In the genomic region with DNA sequence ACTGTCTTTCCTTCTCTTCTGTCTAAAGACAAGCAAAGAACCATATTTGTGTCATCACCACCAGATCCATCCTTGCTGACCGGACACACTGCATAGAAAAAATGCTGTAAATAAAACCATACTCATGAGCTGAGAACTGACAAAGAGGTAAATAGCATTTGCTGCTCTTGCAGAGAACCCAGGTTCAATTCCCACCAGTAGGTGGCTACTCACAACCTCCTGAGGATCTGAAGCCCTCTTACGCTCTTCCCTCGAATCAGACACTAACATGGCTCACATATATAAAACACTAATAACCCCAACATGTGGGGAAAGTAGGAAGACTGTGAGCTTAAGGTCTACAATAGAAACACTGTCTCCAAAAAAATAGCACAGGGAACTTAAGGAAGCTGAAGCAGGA, we compare ENCODE assay signal across 15 mouse cellular contexts. TPM values are rescaled to one million over a fixed set of nuclear protein-coding genes. Genes with fewer than 3 reads are reported as not detected.
DNase-seq lines count a peak whose midpoint lies in the region; ATAC-seq and TF ChIP-seq lines count a peak whose summit lies in the region.
"Had no signal": no experiment of that assay in that cellular context is flagged by ENCODE, and none has a peak within 500 bp of the region (broad histone marks: within the 10 kb centered on the region; RNA-seq: fewer than 3 reads in every experiment).

No protein-coding gene starts in this region.

- peak; percentile 66 for TF ChIP-seq CTCF in heart, adult 2 months (IDR thresholded peaks at IDR 0.05)
- peak; percentile 35 to 56 (median 39); a peak in 5 of 6 replicates for TF ChIP-seq CTCF in MEL (IDR thresholded peaks at IDR 0.05 in 2 of 3, conservative IDR thresholded peaks at IDR 0.05 in 1 of 3; ENCODE audit: control insufficient read depth in 1 of 3, insufficient read depth in 1 of 3, low read depth in 2 of 3, low read length in 3 of 3, poor library complexity in 1 of 3, severe bottlenecking in 1 of 3)

- H3K4me1 ChIP-seq in heart, adult 2 months (ENCODE audit: control insufficient read depth, insufficient read depth, low read length), result peaks cover 5% of the 10 kb centered on the region
- peaks cover 17% of the 10 kb centered on the region for H3K4me1 ChIP-seq in heart, embryonic 11.5 days (ENCODE audit: control insufficient read depth, insufficient read depth, low read length)
- peaks cover 7 to 9% of the 10 kb centered on the region in 2 experiments for H3K4me1 ChIP-seq in MEL (ENCODE audit: control insufficient read depth in 1 of 2, insufficient read depth in 2 of 2, low read length in 2 of 2)
- H3K4me1 ChIP-seq: limb, embryonic 15.5 days had no signal

- H3K4me3 ChIP-seq in heart, adult 2 months, result no peak overlapping the region
- no peak overlapping the region for H3K4me3 ChIP-seq in heart, embryonic 11.5 days (ENCODE audit: low read depth, low read length)
- no peak overlapping the region for H3K4me3 ChIP-seq in MEL (ENCODE audit: control insufficient read depth in 1 of 2, insufficient read depth in 1 of 2, low read depth in 2 of 2, low read length in 2 of 2)
- H3K4me3 ChIP-seq: limb, embryonic 15.5 days had no signal

- TF ChIP-seq RAD21 in MEL (IDR thresholded peaks at IDR 0.05; ENCODE audit: low read depth, low read length), result peak; percentile 17

- H3K27me3 ChIP-seq in heart, adult 2 months (ENCODE audit: control insufficient read depth, insufficient read depth, low read length), result no peaks in the 10 kb centered on the region
- H3K27me3 ChIP-seq in heart, embryonic 11.5 days (ENCODE audit: control insufficient read depth, insufficient read depth, low read length), result no peaks in the 10 kb centered on the region
- no peaks in the 10 kb centered on the region for H3K27me3 ChIP-seq in MEL (ENCODE audit: control insufficient read depth in 1 of 2, insufficient read depth in 2 of 2, low read length in 2 of 2)
- H3K27me3 ChIP-seq: limb, embryonic 15.5 days had no signal

- ATAC-seq in heart, embryonic 11.5 days (replicated peaks; ENCODE audit: insufficient number of reproducible peaks, low FRiP score, low TSS enrichment), result no peak
- peak; percentile 52; the same call in 1 of the 2 replicates for ATAC-seq in megakaryocyte progenitor cell, adult 5-6 weeks (replicated peaks; ENCODE audit: poor library complexity)
- ATAC-seq: midbrain, embryonic 16.5 days had no signal

- H3K79me2 ChIP-seq in heart, adult 2 months (replicated peaks; ENCODE audit: control insufficient read depth, insufficient read depth, low read length), result peaks cover 3% of the 10 kb centered on the region; the same call in 1 of the 2 replicates
- no peaks in the 10 kb centered on the region for H3K79me2 ChIP-seq in MEL (ENCODE audit: control insufficient read depth, insufficient read depth, low read length, poor library complexity)

- H3K9ac ChIP-seq in heart, adult 2 months (ENCODE audit: low read depth, low read length), result no peak overlapping the region
- no peak overlapping the region for H3K9ac ChIP-seq in heart, embryonic 11.5 days (ENCODE audit: low read depth, low read length)
- no peak overlapping the region for H3K9ac ChIP-seq in MEL (ENCODE audit: control insufficient read depth, low read depth, low read length, poor library complexity, severe bottlenecking)
- H3K9ac ChIP-seq: limb, embryonic 15.5 days had no signal

- WGBS in heart, adult 2 months, result 62% methylated on average over 3 of the region's 3 CpGs
- WGBS in heart, embryonic 11.5 days (ENCODE audit: insufficient replicate concordance), result 63% methylated on average over 3 of the region's 3 CpGs

- intact Hi-C loops in heart, adult 2 months (cut with DNase I), result loop anchor here (5.0 kb wide), 2 partner anchors 33 to 37 kb away; no protein-coding TSS in a partner anchor

- no peak for TF ChIP-seq EP300 in heart, adult 2 months (IDR thresholded peaks at IDR 0.05; ENCODE audit: insufficient read depth, low read depth, low read length)
- TF ChIP-seq EP300 in MEL (IDR thresholded peaks at IDR 0.05; ENCODE audit: low read depth in 1 of 2, low read length in 2 of 2), result no peak

- DNase-seq in heart, adult 2 months, result no peak
- peak; percentile 32 for DNase-seq in lung, postnatal 10 days
- DNase-seq in lung, adult 18-20 months, result no peak
- DNase-seq in MEL (ENCODE audit: low read depth, low spot score), result peak; percentile 66
- no peak for DNase-seq in spleen, postnatal 4 days (ENCODE audit: low spot score in 2 of 2)
- no peak for DNase-seq in cerebellum, adult 18-20 months
- DNase-seq: adrenal gland, postnatal 14 days; cerebellum, adult 8-10 months; kidney, adult 18-20 months; layer of hippocampus, postnatal 36 days had no signal

- H3K27ac ChIP-seq in heart, adult 2 months, result no peak overlapping the region
- H3K27ac ChIP-seq in heart, embryonic 11.5 days (ENCODE audit: low read depth, low read length), result no peak overlapping the region
- H3K27ac ChIP-seq in MEL (ENCODE audit: control insufficient read depth, low read depth, low read length), result no peak overlapping the region
- H3K27ac ChIP-seq: limb, embryonic 15.5 days had no signal

- no peaks in the 10 kb centered on the region for H3K9me3 ChIP-seq in heart, embryonic 11.5 days (replicated peaks; ENCODE audit: control insufficient read depth, low read length)
- no peaks in the 10 kb centered on the region for H3K9me3 ChIP-seq in MEL (replicated peaks; ENCODE audit: insufficient read depth, low read length)
- H3K9me3 ChIP-seq: G1E; limb, embryonic 15.5 days had no signal

- peaks cover 18% of the 10 kb centered on the region for H3K36me3 ChIP-seq in heart, adult 2 months (ENCODE audit: control insufficient read depth, insufficient read depth, low read length)
- peaks cover 4% of the 10 kb centered on the region; the same call in 1 of the 2 replicates for H3K36me3 ChIP-seq in heart, embryonic 11.5 days (ENCODE audit: control insufficient read depth, insufficient read depth, low read length)
- peaks cover 0 to 12% of the 10 kb centered on the region in 2 experiments; a peak in 2 of 4 replicates for H3K36me3 ChIP-seq in MEL (ENCODE audit: control insufficient read depth in 1 of 2, insufficient read depth in 2 of 2, low read length in 2 of 2)

- no peak for TF ChIP-seq POLR2A in heart, adult 2 months (IDR thresholded peaks at IDR 0.05; ENCODE audit: insufficient read depth, low read depth, low read length)
- no peak for TF ChIP-seq POLR2A in MEL (IDR thresholded peaks at IDR 0.05; ENCODE audit: control insufficient read depth in 1 of 2, insufficient read depth in 1 of 2, low read depth in 1 of 2, low read length in 2 of 2, poor library complexity in 1 of 2)

- no peak overlapping the region for H3K4me2 ChIP-seq in heart, embryonic 11.5 days
- H3K4me2 ChIP-seq: limb, embryonic 15.5 days had no signal

TF ChIP-seq in MEL, 35 proteins besides CTCF, POLR2A, EP300 and RAD21:
- TF ChIP-seq MEF2A (IDR thresholded peaks at IDR 0.05; ENCODE audit: extremely low read depth, insufficient replicate concordance, low read depth, low read length, poor library complexity, severe bottlenecking), result no peak
- peak; percentile 32; the same call in 1 of the 2 replicates for TF ChIP-seq SMC3 (IDR thresholded peaks at IDR 0.05; ENCODE audit: low read depth, low read length)
- TF ChIP-seq MXI1 (IDR thresholded peaks at IDR 0.05; ENCODE audit: low read depth, low read length), result no peak
- no peak for TF ChIP-seq TAL1 (IDR thresholded peaks at IDR 0.05; ENCODE audit: low read length)
- TF ChIP-seq E2F4 (IDR thresholded peaks at IDR 0.05; ENCODE audit: borderline replicate concordance, low read depth, low read length), result no peak

RNA-seq across cellular contexts. Expression of gene Dag1, which starts 18.8 kb away (rescaled TPM):
- 100 to 1,000 TPM; 305 to 347 TPM for total RNA-seq in heart, adult 2 months (2021)
- 124 and 157 TPM in 2 replicates for polyA plus RNA-seq in heart, adult 2 months (2012; rRNA removed)
- 115 and 149 TPM in 2 replicates for polyA plus RNA-seq in heart, embryonic 11.5 days (2014; fragmentation: Nextera tagmentation; extraction: Ambion mirVana)
- 7.8 and 8.1 TPM in 2 replicates for total RNA-seq in MEL (2012; rRNA removed)
- 10 to 100 TPM in 1 of 2 experiments, not detected in 1; 27.6 TPM for polyA plus RNA-seq in MEL (2012; ENCODE audit: insufficient read depth in 1 of 2, insufficient read length in 2 of 2, low read depth in 1 of 2, low replicate concordance in 2 of 2, missing spikeins in 1 of 2)
- total RNA-seq in megakaryocyte progenitor cell, adult 5-6 weeks (2015), result 16.1 and 16.5 TPM in 2 replicates
- total RNA-seq in megakaryocyte progenitor cell, adult 5-6 weeks (2017), result 3.8 and 4.7 TPM in 2 replicates

RNA-seq across cellular contexts. Expression of gene Nicn1, which starts 45.2 kb away (rescaled TPM):
- total RNA-seq in heart, adult 2 months (2021), result 10 to 100 TPM; 21.0 to 21.5 TPM
- 24.1 and 37.1 TPM in 2 replicates for polyA plus RNA-seq in heart, adult 2 months (2012; rRNA removed)
- polyA plus RNA-seq in heart, embryonic 11.5 days (2014; fragmentation: Nextera tagmentation; extraction: Ambion mirVana), result 25.1 and 26.0 TPM in 2 replicates
- 1.6 and 2.0 TPM in 2 replicates for total RNA-seq in MEL (2012; rRNA removed)
- polyA plus RNA-seq in MEL (2012; ENCODE audit: insufficient read depth in 1 of 2, insufficient read length in 2 of 2, low read depth in 1 of 2, low replicate concordance in 2 of 2, missing spikeins in 1 of 2), result 1 to 10 TPM in 1 of 2 experiments, not detected in 1; 4.7 TPM
- total RNA-seq in megakaryocyte progenitor cell, adult 5-6 weeks (2015), result 9.0 and 10.5 TPM in 2 replicates
- total RNA-seq in megakaryocyte progenitor cell, adult 5-6 weeks (2017), result 3.2 and 4.7 TPM in 2 replicates

RNA-seq across cellular contexts. Expression of gene Amt, which starts 51.7 kb away (rescaled TPM):
- 1 to 10 TPM; 4.0 to 4.6 TPM for total RNA-seq in heart, adult 2 months (2021)
- 4.8 and 9.2 TPM in 2 replicates for polyA plus RNA-seq in heart, adult 2 months (2012; rRNA removed)
- polyA plus RNA-seq in heart, embryonic 11.5 days (2014; fragmentation: Nextera tagmentation; extraction: Ambion mirVana), result 12.9 and 15.3 TPM in 2 replicates
- 0.15 and 0.26 TPM in 2 replicates for total RNA-seq in MEL (2012; rRNA removed)
- under 1 TPM in 1 of 2 experiments, not detected in 1; 0.58 TPM for polyA plus RNA-seq in MEL (2012; ENCODE audit: insufficient read depth in 1 of 2, insufficient read length in 2 of 2, low read depth in 1 of 2, low replicate concordance in 2 of 2, missing spikeins in 1 of 2)
- 0.37 and 0.85 TPM in 2 replicates for total RNA-seq in megakaryocyte progenitor cell, adult 5-6 weeks (2015)
- total RNA-seq in megakaryocyte progenitor cell, adult 5-6 weeks (2017), result 1.1 and 1.2 TPM in 2 replicates

RNA-seq across cellular contexts. Expression of gene Bsn, which starts 54.8 kb away (rescaled TPM):
- under 1 TPM; 0.03 to 0.05 TPM for total RNA-seq in heart, adult 2 months (2021)
- 0.06 and 0.10 TPM in 2 replicates for polyA plus RNA-seq in heart, adult 2 months (2012; rRNA removed)
- polyA plus RNA-seq in heart, embryonic 11.5 days (2014; fragmentation: Nextera tagmentation; extraction: Ambion mirVana), result 0.58 and 0.77 TPM in 2 replicates
- 2.7 and 3.5 TPM in 2 replicates for total RNA-seq in MEL (2012; rRNA removed)
- 1 to 10 TPM in 1 of 2 experiments, not detected in 1; 5.6 TPM for polyA plus RNA-seq in MEL (2012; ENCODE audit: insufficient read depth in 1 of 2, insufficient read length in 2 of 2, low read depth in 1 of 2, low replicate concordance in 2 of 2, missing spikeins in 1 of 2)
- total RNA-seq in megakaryocyte progenitor cell, adult 5-6 weeks (2015), result 4.7 and 5.5 TPM in 2 replicates
- 3.2 and 4.0 TPM in 2 replicates for total RNA-seq in megakaryocyte progenitor cell, adult 5-6 weeks (2017)

Comparison
In these comparisons a context has a peak if more than half of its experiments do, and no peak if none do; other contexts are left out.
1. DNase-seq: peak in lung, postnatal 10 days (single experiment) and MEL (single experiment); none in heart, adult 2 months (0 of 2), lung, adult 18-20 months (0 of 2), spleen, postnatal 4 days (0 of 2) and cerebellum, adult 18-20 months (0 of 2).
2. RNA of gene Dag1, which starts 18.8 kb away (total RNA-seq): 305 to 347 TPM in heart, adult 2 months; 3.8 to 16.5 TPM in megakaryocyte progenitor cell, adult 5-6 weeks and 7.8 to 8.1 TPM in MEL; every median in the first group is over 10 times any median in the second.